Mouse (Mus musculus) kidney, adult 2 months (tissue): ENCODE measurements around the gene Slc16a6. TPM values are rescaled to one million over a fixed set of nuclear protein-coding genes. Genes with fewer than 3 reads are reported as not detected.
A peak's percentile ranks its signal among the peaks of the same experiment; 100 is the strongest.

ENCODE experiments used
- DNase-seq: peaks from one replicate; pipeline ENCODE4 v3.0.0; 2021
- H3K27ac ChIP-seq: fragments of 200-500 bp; 2 replicates; pipeline ENCODE4 v1.5.1; 2012; ENCODE audit warnings: low read depth, low read length, control low read depth, inconsistent platforms; ENCODE audit not compliant: insufficient read depth
- H3K27me3 ChIP-seq: fragments of 200-500 bp; replicated peaks from 2 replicates; pipeline ENCODE4 v1.6.1; 2012; ENCODE audit warnings: mild to moderate bottlenecking, moderate library complexity, low read length, inconsistent platforms; ENCODE audit not compliant: control insufficient read depth, insufficient read depth
- H3K36me3 ChIP-seq: fragments of 200-500 bp; 2 replicates; pipeline ENCODE4 v1.6.1; 2012; ENCODE audit warnings: mild to moderate bottlenecking, moderate library complexity, low read length, inconsistent platforms; ENCODE audit not compliant: control insufficient read depth, insufficient read depth
- H3K4me1 ChIP-seq: fragments of 200-500 bp; 2 replicates; pipeline ENCODE4 v1.6.1; 2011; ENCODE audit warnings: low read length; ENCODE audit not compliant: control insufficient read depth, insufficient read depth
- H3K4me3 ChIP-seq: fragments of 200-500 bp; 2 replicates; pipeline ENCODE4 v1.5.1; 2011; ENCODE audit warnings: mild to moderate bottlenecking, low read depth, low read length, control low read depth; ENCODE audit not compliant: insufficient read depth
- CTCF ChIP-seq: fragments of 200-500 bp; conservative IDR thresholded peaks from 2 replicates; pipeline ENCODE4 v1.5.1; 2011; ENCODE audit warnings: low read depth, mild to moderate bottlenecking, control low read depth, low read length, moderate library complexity, mixed read lengths; ENCODE audit not compliant: insufficient read depth, insufficient read length
- POLR2A ChIP-seq: fragments of 200-500 bp; IDR thresholded peaks from one replicate; pipeline ENCODE4 v1.6.1; 2011; ENCODE audit warnings: low read depth, low read length, control low read depth
- WGBS: fragments of 180-500 bp; shearing (Covaris S2); methylation state at CpG from one replicate; pipeline ENCODE4 v1.1.7; 2018; 5-methylcytosine and 5-hydroxymethylcytosine counted together
- polyA plus RNA-seq: library from polyadenylated mRNA; depleted of rRNA; stranded (reverse); fragments of >200 nt; gene quantifications from 2 replicates; pipeline ENCODE4 v1.2.3, GENCODE M21; 2012

Gene Slc16a6
- polyA plus RNA-seq, 1 experiment: 2.8 TPM

GRCm38 (mm10) chr11:109485398-109486045, 12.1 kb upstream of the Slc16a6 start:
- Histone ChIP-seq H3K36me3 (no peaks in the 10 kb centered on the region), H3K27ac (peak overlapping the region; percentile 15; the same call in 1 of the 2 replicates), H3K4me1 (peaks cover 15% of the 10 kb centered on the region), H3K4me3 (peak overlapping the region; percentile 15; the same call in 1 of the 2 replicates), H3K27me3 (no peaks in the 10 kb centered on the region)
- 50% methylated on average over 15 of the region's 15 CpGs for WGBS
- TF ChIP-seq CTCF (no peak), POLR2A (no peak)
- DNase-seq: peak; percentile 94

- no peaks in the 10 kb centered on the region for H3K27me3 ChIP-seq
- no peak for DNase-seq
- H3K4me1 ChIP-seq: peaks cover 10% of the 10 kb centered on the region; the same call in 1 of the 2 replicates
- TF ChIP-seq CTCF (no peak), POLR2A (no peak)
- H3K36me3 ChIP-seq: no peaks in the 10 kb centered on the region
- H3K4me3 ChIP-seq: no peak overlapping the region
- no peak overlapping the region for H3K27ac ChIP-seq
- 87% methylated on average over 8 of the region's 8 CpGs for WGBS
Measured at GRCm38 (mm10) chr11:109480440-109480839, 7.0 kb upstream of the Slc16a6 start.

GRCm38 (mm10) chr11:109479575-109480285, 6.3 kb upstream of the Slc16a6 start:
- DNase-seq: no peak
- peaks cover 5% of the 10 kb centered on the region; the same call in 1 of the 2 replicates for H3K4me1 ChIP-seq
- 80% methylated on average over 16 of the region's 16 CpGs for WGBS
- TF ChIP-seq POLR2A (no peak), CTCF (no peak)
- no peaks in the 10 kb centered on the region for H3K27me3 ChIP-seq
- H3K36me3 ChIP-seq: no peaks in the 10 kb centered on the region
- no peak overlapping the region for H3K4me3 ChIP-seq
- no peak overlapping the region for H3K27ac ChIP-seq

GRCm38 (mm10) chr11:109477606-109478380, 4.4 kb upstream of the Slc16a6 start:
- peak overlapping the region; percentile 41; the same call in 1 of the 2 replicates for H3K27ac ChIP-seq
- peaks cover 5% of the 10 kb centered on the region; the same call in 1 of the 2 replicates for H3K4me1 ChIP-seq
- TF ChIP-seq POLR2A (no peak), CTCF (no peak)
- no peaks in the 10 kb centered on the region for H3K36me3 ChIP-seq
- DNase-seq: no peak
- no peak overlapping the region for H3K4me3 ChIP-seq
- 43% methylated on average over 16 of the region's 16 CpGs for WGBS
- no peaks in the 10 kb centered on the region for H3K27me3 ChIP-seq

- H3K4me3 ChIP-seq: no peak overlapping the region
Measured at GRCm38 (mm10) chr11:109476653-109477052, 3.3 kb upstream of the Slc16a6 start.

GRCm38 (mm10) chr11:109476241-109476640, 2.8 kb upstream of the Slc16a6 start:
- H3K4me1 ChIP-seq: peaks cover 7% of the 10 kb centered on the region; the same call in 1 of the 2 replicates
- no peak for TF ChIP-seq CTCF
- no peak for DNase-seq
- no peaks in the 10 kb centered on the region for H3K27me3 ChIP-seq
- H3K27ac ChIP-seq: no peak overlapping the region
- H3K4me3 ChIP-seq: no peak overlapping the region
- 86% methylated on average over 2 of the region's 2 CpGs for WGBS
- no peaks in the 10 kb centered on the region for H3K36me3 ChIP-seq

More at GRCm38 (mm10) chr11:109476653-109477052, 3.3 kb upstream of the Slc16a6 start:
- no peaks in the 10 kb centered on the region for H3K27me3 ChIP-seq
- no peak overlapping the region for H3K27ac ChIP-seq
- no peaks in the 10 kb centered on the region for H3K36me3 ChIP-seq
- H3K4me1 ChIP-seq: peaks cover 5% of the 10 kb centered on the region; the same call in 1 of the 2 replicates
- TF ChIP-seq POLR2A (no peak), CTCF (no peak)
- DNase-seq: no peak
- 84% methylated on average over 6 of the region's 6 CpGs for WGBS

GRCm38 (mm10) chr11:109475717-109476116, 2.3 kb upstream of the Slc16a6 start:
- no peak overlapping the region for H3K4me3 ChIP-seq
- no peak for DNase-seq
- TF ChIP-seq POLR2A: no peak
- WGBS: 95% methylated on average over 4 of the region's 4 CpGs
- H3K36me3 ChIP-seq: no peaks in the 10 kb centered on the region
- H3K4me1 ChIP-seq: peaks cover 8% of the 10 kb centered on the region; the same call in 1 of the 2 replicates
- no peak overlapping the region for H3K27ac ChIP-seq
- H3K27me3 ChIP-seq: no peaks in the 10 kb centered on the region
